8 mouse cellular contexts compared by ENCODE assay signal in the genomic region with DNA sequence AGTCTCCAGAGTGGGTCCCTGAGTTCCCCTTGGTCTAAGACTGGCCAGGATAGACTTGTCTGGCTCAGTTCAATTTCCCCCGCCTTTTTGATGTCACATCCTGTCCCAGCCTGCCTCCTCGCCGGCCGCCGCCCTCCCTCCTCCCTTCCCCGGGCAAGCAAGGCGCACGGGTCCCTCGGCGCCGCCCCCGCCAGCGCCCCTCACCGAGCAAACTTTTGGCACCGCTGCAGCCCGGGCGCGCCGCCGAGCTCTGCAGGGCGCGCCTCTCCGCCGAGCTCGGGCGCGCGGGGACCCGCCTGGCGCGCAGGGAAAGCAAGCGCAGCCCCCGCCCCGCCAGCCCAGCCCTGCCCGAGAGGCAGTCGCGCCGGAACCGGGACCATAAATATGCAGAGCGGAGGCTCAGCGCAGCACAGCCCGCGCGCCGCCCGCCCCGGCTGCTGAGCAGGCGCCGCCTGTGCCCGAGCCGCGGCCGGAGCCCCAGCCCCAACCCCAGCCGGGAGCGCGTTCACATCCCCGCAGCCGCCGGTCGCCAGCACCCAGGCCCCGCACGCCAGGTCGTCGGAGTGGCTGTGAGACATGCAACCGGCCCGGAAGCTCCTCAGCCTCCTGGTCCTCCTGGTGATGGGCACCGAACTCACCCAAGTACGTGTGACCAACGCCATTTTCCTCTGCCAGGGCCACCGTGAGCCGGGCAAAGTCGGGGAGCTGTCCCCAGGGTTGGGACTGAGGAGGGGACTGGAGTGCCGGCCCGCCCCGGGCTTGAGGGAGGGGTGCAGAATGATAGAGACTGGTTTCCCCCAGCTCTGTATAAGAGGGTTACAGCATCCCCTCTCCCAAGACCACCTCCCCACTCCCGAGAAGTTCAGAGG. TPM values are rescaled to one million over a fixed set of nuclear protein-coding genes. Genes with fewer than 3 reads are reported as not detected.
A peak's percentile ranks its signal among the peaks of the same experiment; 100 is the strongest.
DNase-seq lines count a peak whose midpoint lies in the region; ATAC-seq and TF ChIP-seq lines count a peak whose summit lies in the region.

A gene (plus strand): TSS at position 172 of the 869 bp plus-strand sequence.

- H3K36me3 ChIP-seq in MEL (ENCODE audit: control insufficient read depth in 1 of 2, insufficient read depth in 2 of 2, low read length in 2 of 2) = no peaks in the 10 kb centered on the region
- H3K36me3 ChIP-seq in liver, embryonic 16.5 days (ENCODE audit: control insufficient read depth, insufficient read depth) = no peaks in the 10 kb centered on the region
- H3K36me3 ChIP-seq in neural tube, embryonic 13.5 days = no peaks in the 10 kb centered on the region

- no peaks in the 10 kb centered on the region for H3K9me3 ChIP-seq in MEL (replicated peaks; ENCODE audit: insufficient read depth, low read length)
- no peaks in the 10 kb centered on the region for H3K9me3 ChIP-seq in liver, embryonic 16.5 days (replicated peaks; ENCODE audit: control insufficient read depth, low read length)
- H3K9me3 ChIP-seq in neural tube, embryonic 13.5 days = no peaks in the 10 kb centered on the region

- peak within 1 kb of the TSS; percentile 43 for H3K4me2 ChIP-seq in liver, embryonic 16.5 days (ENCODE audit: low read depth, low read length)
- H3K4me2 ChIP-seq in neural tube, embryonic 13.5 days = peak within 1 kb of the TSS; percentile 75

- no peaks in the 10 kb centered on the region for H3K79me2 ChIP-seq in MEL (ENCODE audit: control insufficient read depth, insufficient read depth, low read length, poor library complexity)

- intact Hi-C loops in heart, postnatal 25 days (cut with DNase I) = no loop called here

- DNase-seq in MEL (ENCODE audit: low read depth, low spot score) = no peak
- peak; percentile 83 for DNase-seq in cerebellum, adult 8-10 months
- DNase-seq in frontal cortex, adult 2 months (ENCODE audit: extremely low spot score in 1 of 2, low spot score in 1 of 2) = peak in 1 of 2 experiments; percentile 87
- peak; percentile 51 for DNase-seq in heart, postnatal 25 days (ENCODE audit: low spot score)
- DNase-seq in layer of hippocampus, adult 18-20 months (ENCODE audit: low spot score in 2 of 2) = peak; percentile 82 to 90
- peak; percentile 25 for DNase-seq in yolk sac, embryonic 10.5 days (ENCODE audit: low spot score)

- TF ChIP-seq POLR2A in MEL (IDR thresholded peaks at IDR 0.05; ENCODE audit: control insufficient read depth in 1 of 2, insufficient read depth in 1 of 2, low read depth in 1 of 2, low read length in 2 of 2, poor library complexity in 1 of 2) = no peak

- 2% methylated on average over 74 of the region's 76 CpGs for WGBS in liver, embryonic 16.5 days (ENCODE audit: insufficient replicate concordance)
- WGBS in neural tube, embryonic 13.5 days = under 1% methylated on average over 75 of the region's 76 CpGs

- ATAC-seq in liver, embryonic 16.5 days (ENCODE audit: low read depth) = no peak
- ATAC-seq in neural tube, embryonic 13.5 days (ENCODE audit: low read depth) = peak; percentile 83

- no peak within 1 kb of the TSS for H3K9ac ChIP-seq in MEL (ENCODE audit: control insufficient read depth, low read depth, low read length, poor library complexity, severe bottlenecking)
- no peak within 1 kb of the TSS for H3K9ac ChIP-seq in liver, embryonic 16.5 days (ENCODE audit: low read depth, low read length)
- peak within 1 kb of the TSS; percentile 94 for H3K9ac ChIP-seq in neural tube, embryonic 13.5 days

- TF ChIP-seq EP300 in MEL (IDR thresholded peaks at IDR 0.05; ENCODE audit: low read depth in 1 of 2, low read length in 2 of 2) = no peak

- no peak within 1 kb of the TSS for H3K27ac ChIP-seq in MEL (ENCODE audit: control insufficient read depth, low read depth, low read length)
- H3K27ac ChIP-seq in liver, embryonic 16.5 days (ENCODE audit: low read length) = no peak within 1 kb of the TSS
- H3K27ac ChIP-seq in neural tube, embryonic 13.5 days (replicated peaks) = peak within 1 kb of the TSS; percentile 96

- no peaks in the 10 kb centered on the region for H3K4me1 ChIP-seq in MEL (ENCODE audit: control insufficient read depth in 1 of 2, insufficient read depth in 2 of 2, low read length in 2 of 2)
- H3K4me1 ChIP-seq in liver, embryonic 16.5 days (ENCODE audit: control insufficient read depth, low read depth, low read length) = no peaks in the 10 kb centered on the region; the same call in 1 of the 2 replicates
- H3K4me1 ChIP-seq in neural tube, embryonic 13.5 days (replicated peaks) = peaks cover 67% of the 10 kb centered on the region

- TF ChIP-seq RAD21 in MEL (IDR thresholded peaks at IDR 0.05; ENCODE audit: low read depth, low read length) = no peak

- peaks cover under 1 to 6% of the 10 kb centered on the region in 2 experiments; a peak in 1 of 4 replicates for H3K27me3 ChIP-seq in MEL (ENCODE audit: control insufficient read depth in 1 of 2, insufficient read depth in 2 of 2, low read length in 2 of 2)
- H3K27me3 ChIP-seq in liver, embryonic 16.5 days (ENCODE audit: control insufficient read depth, insufficient read depth, low read depth, low read length) = peaks cover 42% of the 10 kb centered on the region
- H3K27me3 ChIP-seq in neural tube, embryonic 13.5 days = no peaks in the 10 kb centered on the region

- no peak within 1 kb of the TSS for H3K4me3 ChIP-seq in MEL (ENCODE audit: control insufficient read depth in 1 of 2, insufficient read depth in 1 of 2, low read depth in 2 of 2, low read length in 2 of 2)
- H3K4me3 ChIP-seq in liver, embryonic 16.5 days (ENCODE audit: low read depth, low read length) = peak within 1 kb of the TSS; percentile 46
- H3K4me3 ChIP-seq in neural tube, embryonic 13.5 days = peak within 1 kb of the TSS; percentile 81

- no peak for TF ChIP-seq CTCF in MEL (IDR thresholded peaks at IDR 0.05 in 2 of 3, conservative IDR thresholded peaks at IDR 0.05 in 1 of 3; ENCODE audit: control insufficient read depth in 1 of 3, insufficient read depth in 1 of 3, low read depth in 2 of 3, low read length in 3 of 3, poor library complexity in 1 of 3, severe bottlenecking in 1 of 3)

TF ChIP-seq in MEL, 35 proteins besides CTCF, POLR2A, EP300 and RAD21:
- TF ChIP-seq TCF12 (IDR thresholded peaks at IDR 0.05; ENCODE audit: low read depth, low read length) (no peak), MYB (IDR thresholded peaks at IDR 0.05; ENCODE audit: low read depth, low read length) (no peak), ETS1 (IDR thresholded peaks at IDR 0.05; ENCODE audit: low read depth, low read length) (no peak), POLR2AphosphoS2 (IDR thresholded peaks at IDR 0.05; ENCODE audit: low read length) (no peak)

RNA-seq across cellular contexts. Expression of the gene that starts here (rescaled TPM):
- 18.3 and 22.2 TPM in 2 replicates for total RNA-seq in MEL (2012; rRNA removed)
- polyA plus RNA-seq in MEL (2012; ENCODE audit: insufficient read depth in 1 of 2, insufficient read length in 2 of 2, low read depth in 1 of 2, low replicate concordance in 2 of 2, missing spikeins in 1 of 2) = 10 to 100 TPM in 1 of 2 experiments, not detected in 1; 51.0 TPM
- 1,241 and 1,286 TPM in 2 replicates for polyA plus RNA-seq in frontal cortex, adult 2 months (2012; rRNA removed)
- 10 to 100 TPM in 1 of 2 experiments, 1 to 10 TPM in 1; 9.3 to 10.3 TPM for total RNA-seq in heart, postnatal 25 days (2021)
- total RNA-seq in layer of hippocampus, adult 18-20 months (2021) = 1,000 to 10,000 TPM; 1,731 to 1,771 TPM
- polyA plus RNA-seq in liver, embryonic 16.5 days (2015; fragmentation: Nextera tagmentation; extraction: Ambion mirVana) = 0.72 and 0.89 TPM in 2 replicates
- 298 and 324 TPM in 2 replicates for polyA plus RNA-seq in neural tube, embryonic 13.5 days (2015; fragmentation: Nextera tagmentation; extraction: Ambion mirVana)

Comparison
In these comparisons a context has a peak if more than half of its experiments do, and no peak if none do; other contexts are left out.
1. RNA of the gene that starts here (total RNA-seq): 1,731 to 1,771 TPM in layer of hippocampus, adult 18-20 months; 18.3 to 22.2 TPM in MEL and 9.3 to 10.3 TPM in heart, postnatal 25 days; every median in the first group is over 10 times any median in the second.
2. H3K4me3 ChIP-seq: peak in liver, embryonic 16.5 days (single experiment) and neural tube, embryonic 13.5 days (single experiment); none in MEL (0 of 2).